Mouse (Mus musculus): ENCODE data around the gene Rbfox1. TPM values are rescaled to one million over a fixed set of nuclear protein-coding genes. Genes with fewer than 3 reads are reported as not detected.

Gene Rbfox1
- total RNA-seq (2023; ENCODE audit: inconsistent age), result not detected in 4 replicates

GRCm38 (mm10) chr16:5884746-5885689 is at the start of gene Rbfox1:
Rbfox1 (plus strand) TSS chr16:5885355.

Measured in B cell, adult (primary cell).